Mouse (Mus musculus) 416B (cell line): ENCODE measurements around the gene Hoxb6.
A peak's percentile ranks its signal among the peaks of the same experiment; 100 is the strongest.

ENCODE experiments used
- DNase-seq: peaks from one replicate; pipeline ENCODE4 v3.0.0; 2011; ENCODE audit warnings: low read depth

The Hoxb6 gene

DNA sequence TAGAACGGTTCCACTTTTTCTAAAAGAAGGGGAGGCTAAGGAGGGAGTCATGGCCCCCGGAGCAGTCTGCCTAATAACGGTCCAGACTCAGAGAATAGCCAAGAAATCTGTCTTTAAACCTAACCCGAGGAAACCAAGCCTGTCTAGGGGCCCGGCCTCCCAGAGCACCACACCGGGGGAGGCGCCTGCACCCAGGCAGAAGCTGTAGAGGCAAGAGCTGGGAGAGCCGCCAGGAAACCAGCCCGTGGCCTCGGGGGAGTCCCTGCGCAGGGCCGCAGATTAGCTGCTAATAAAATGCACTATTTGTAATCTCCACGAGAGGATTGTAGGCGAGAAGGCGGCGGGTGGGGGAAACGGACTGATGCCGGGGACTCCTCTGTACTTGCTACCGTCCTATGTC, 22.4 kb upstream of the Hoxb6 start:
- DNase-seq: no peak

DNA sequence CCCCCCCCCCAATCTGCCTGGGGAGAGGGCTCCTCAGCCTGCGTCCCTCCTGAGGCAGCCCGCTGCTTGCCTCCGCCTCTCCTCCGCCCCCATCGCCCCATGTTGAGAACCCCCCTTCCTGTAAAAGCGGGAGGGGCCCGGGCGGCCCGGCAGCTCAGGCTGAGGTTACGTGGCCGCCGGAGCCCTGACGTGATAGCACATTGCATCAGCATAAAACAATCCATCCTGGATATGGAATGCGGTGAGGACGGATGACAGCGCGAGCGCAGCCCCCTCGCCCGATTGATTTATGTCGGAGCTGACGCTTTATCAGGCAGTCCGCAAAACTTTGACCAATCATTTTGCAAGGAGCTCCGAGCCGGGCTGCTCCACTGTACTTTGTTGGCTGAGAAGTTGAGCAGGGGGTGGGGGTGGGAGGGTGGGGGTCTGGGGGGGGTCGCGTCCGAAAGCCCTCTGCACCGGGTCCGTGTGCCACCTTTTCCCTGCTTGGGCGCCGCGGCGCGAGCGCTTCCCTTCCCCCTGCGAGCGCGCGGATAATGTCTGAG, 21.2 kb upstream of the Hoxb6 start, which contains the start of gene Hoxb9:
Gene Hoxb9 (plus strand): TSS at position 462 of the 545 bp plus-strand sequence.
- no peak for DNase-seq

DNA sequence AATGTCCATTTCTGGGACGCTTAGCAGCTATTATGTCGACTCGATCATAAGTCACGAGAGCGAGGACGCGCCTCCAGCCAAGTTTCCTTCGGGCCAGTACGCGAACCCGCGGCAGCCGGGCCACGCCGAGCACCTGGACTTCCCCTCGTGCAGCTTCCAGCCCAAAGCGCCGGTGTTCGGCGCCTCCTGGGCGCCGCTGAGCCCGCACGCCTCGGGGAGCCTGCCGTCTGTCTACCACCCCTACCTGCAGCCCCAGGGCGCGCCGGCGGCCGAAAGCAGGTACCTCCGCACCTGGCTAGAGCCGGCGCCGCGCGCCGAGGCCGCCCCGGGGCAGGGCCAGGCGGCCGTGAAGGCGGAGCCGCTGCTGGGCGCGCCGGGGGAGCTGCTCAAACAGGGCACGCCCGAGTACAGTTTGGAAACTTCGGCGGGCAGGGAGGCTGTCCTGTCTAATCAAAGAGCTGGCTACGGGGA, 20.7 kb upstream of the Hoxb6 start:
- DNase-seq: no peak

DNA sequence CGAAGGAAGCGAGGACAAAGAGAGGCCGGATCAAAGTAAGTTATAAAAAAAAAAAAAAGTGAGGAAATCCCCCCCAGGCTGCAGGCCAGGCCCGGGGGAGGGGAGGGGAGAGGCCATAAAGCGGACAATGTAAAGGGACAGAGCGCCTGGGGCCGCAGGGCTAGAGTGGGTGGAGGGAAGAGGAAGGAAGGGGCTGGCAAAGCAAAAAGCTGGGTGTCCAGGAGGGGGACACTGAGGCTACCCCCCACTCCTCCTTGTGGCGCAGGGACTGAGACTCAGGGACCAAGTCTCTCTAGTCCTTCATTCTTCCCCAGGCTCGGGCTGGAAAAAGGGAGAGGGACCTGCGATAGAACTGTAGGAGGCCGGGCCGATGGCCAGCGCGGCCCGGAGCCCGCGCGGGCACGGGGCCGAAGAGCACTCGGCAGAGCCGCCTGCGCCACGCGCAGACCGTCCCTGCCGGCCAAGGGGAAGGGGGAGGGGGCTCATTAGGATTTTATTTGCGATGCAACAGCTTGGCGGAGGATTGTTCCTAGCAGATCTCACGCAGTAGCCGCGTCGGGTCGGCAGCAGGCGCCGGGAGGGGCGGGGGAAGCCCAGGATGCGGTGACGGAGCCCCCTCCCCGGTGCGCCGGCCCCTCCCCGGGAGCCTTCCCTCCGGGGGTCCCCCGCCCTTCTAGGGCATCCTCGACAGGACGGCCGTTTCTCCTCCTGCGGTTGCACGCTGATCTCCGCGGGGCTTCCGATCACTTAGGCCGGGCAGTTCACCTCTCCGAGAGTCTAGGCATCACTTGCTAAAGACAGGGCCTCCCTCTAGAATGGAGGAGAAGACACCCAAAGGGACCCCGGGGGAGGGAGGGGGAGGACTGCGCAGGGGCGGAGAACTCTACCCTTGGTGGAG, 20.0 kb upstream of the Hoxb6 start:
- DNase-seq: no peak

DNA sequence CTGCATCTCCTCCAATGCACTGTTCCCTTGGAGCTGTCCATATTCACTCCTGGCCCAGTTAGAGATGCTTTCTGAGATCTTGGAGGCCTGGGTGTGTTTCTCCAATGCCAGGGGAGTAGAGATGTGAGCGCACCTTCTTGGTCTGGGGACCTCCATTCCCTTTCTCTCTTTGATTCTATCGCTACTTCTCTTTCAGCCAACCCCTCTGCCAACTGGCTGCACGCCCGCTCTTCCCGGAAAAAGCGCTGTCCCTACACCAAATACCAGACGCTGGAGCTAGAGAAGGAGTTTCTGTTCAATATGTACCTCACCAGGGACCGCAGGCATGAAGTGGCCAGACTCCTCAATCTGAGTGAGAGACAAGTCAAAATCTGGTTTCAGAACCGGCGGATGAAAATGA, 17.8 kb upstream of the Hoxb6 start:
- DNase-seq: no peak

DNA sequence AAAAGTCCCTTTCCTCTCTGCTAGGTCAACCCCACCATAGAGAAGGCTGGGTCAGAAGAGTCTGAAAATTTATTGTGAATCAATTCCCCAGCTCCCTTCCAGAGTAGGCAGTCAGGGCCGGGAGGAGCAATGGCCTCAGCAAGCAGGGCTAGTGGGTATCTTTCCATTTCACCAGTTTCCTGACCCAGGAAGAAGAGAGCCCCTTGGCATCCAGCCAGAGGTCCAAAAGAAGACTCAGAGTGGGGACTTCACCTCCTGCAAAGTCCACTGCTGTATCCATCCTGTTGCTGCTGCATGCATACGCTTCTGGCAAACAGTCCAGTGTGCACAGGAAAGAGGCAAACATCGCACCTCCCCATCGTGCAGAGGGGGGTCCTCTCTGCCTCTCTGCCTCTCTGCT, 16.4 kb upstream of the Hoxb6 start:
- no peak for DNase-seq

DNA sequence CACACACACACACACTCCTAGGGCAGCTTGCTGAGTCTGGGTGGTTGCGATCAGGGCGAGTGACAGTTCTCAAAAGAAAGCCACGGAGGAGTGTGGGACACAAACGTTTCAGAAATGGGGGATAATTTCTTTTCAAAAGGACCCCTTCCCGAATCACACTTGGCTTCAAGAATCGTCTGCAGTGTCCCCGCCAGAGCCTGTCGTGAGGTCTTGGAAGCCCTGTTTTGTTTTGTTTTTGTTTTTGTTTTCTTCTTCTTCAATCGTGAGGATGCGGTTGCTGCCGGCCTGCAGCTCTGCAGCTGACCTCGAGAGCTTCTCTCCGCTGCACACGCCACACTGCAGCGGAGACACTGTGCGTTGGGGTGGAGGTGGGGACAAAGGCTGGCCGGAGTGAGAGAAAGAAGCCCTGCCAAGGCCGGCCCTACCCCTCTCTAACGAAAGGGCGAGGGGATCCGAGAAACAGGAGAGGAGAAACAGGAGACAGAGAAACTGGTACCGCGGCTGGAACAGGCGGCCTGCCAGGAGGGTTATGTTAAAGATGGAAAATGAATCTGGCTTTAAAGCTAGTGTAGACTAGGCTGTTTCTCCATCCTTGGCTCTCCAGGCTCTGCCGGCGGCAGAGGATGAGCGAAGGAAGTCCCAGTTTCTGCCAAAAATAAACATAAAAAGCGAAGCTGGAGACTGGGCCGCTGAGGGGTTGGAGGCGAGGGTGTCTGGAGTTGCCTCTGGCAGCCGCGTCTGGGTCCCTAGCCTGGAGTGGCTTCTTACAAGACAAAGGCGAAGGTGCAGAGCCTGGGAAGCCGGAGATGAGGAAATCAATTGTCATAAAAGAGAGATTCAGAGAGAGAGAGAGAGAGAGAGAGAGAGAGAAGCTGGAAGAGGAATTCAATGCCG, 14.9 kb upstream of the Hoxb6 start:
- no peak for DNase-seq

DNA sequence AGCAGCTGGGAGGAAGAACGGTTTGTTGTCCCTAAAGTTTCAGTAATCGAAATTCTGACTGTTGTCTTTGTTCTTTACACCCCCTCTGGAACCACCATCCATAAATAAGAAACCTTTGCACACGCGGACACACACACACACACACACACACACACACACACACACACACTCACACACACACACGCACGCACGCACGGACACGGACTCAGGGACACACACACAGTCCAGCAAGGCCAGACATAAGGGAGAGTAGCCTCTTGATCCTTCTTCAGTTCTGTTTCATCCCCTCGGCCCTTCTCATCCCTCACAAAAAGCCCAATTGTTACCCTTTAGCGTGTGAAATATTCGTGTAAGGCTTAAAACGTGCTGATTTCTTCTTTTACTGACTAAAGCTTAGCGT, 14.0 kb upstream of the Hoxb6 start:
- DNase-seq: peak; percentile 6

DNA sequence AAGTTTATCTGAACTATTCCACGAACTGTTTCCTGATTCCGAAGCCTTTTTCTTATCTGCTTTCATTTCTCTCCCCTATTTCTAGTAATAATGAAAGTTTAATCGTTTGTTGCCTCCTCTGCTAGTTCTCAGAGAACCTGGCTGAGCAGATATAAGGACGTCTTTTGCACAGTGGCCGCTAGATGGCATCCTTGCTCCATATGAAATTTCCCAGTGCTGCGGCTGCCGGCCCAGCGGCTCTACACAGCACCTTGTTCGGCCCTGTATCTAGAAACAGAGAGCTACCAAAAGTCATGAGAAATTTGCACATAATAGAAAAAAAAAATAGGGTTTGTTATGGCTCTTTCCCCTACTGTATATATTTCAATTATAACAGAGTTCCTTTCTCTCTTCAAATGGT, 13.5 kb upstream of the Hoxb6 start:
- peak; percentile 78 for DNase-seq

DNA sequence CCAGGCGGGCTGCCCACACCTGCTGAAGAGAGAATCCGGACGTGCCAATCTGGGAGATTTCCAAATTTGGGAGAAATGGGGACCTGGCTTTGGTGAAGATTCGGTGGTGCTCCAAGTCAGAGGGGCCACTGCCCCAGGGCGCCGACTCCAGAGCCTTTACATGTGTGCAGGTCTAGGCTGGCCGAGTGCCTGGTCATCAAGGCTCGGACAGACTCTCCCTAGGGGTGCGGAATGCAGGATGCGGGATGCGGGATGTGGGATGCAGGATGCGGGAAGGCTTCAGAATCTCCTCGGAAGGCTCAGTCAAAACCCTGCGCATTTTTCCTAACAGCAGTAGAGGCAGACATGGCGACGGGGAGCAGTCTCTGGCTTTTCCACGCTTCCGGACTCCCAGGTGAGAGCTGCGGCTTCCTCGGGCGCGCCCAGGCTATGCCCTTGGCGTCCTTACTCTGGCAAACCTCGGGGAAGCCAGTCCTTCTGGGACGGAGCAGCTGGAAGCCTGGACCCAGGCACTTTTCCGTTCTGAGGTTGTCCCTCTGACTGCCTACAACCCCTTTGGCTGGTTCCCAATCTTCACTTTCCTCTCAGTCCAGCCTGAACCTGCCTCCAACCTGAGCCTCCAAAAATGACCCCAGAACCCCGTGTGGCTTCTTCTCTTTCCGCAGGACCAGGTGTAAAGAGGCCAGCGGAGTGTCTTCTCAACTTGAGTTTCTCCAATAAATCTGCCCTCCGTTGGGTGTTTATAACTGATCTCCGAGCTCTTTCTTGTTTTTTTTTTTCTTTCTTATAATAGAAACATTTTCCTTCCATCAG, 12.6 kb upstream of the Hoxb6 start:
- DNase-seq: no peak

DNA sequence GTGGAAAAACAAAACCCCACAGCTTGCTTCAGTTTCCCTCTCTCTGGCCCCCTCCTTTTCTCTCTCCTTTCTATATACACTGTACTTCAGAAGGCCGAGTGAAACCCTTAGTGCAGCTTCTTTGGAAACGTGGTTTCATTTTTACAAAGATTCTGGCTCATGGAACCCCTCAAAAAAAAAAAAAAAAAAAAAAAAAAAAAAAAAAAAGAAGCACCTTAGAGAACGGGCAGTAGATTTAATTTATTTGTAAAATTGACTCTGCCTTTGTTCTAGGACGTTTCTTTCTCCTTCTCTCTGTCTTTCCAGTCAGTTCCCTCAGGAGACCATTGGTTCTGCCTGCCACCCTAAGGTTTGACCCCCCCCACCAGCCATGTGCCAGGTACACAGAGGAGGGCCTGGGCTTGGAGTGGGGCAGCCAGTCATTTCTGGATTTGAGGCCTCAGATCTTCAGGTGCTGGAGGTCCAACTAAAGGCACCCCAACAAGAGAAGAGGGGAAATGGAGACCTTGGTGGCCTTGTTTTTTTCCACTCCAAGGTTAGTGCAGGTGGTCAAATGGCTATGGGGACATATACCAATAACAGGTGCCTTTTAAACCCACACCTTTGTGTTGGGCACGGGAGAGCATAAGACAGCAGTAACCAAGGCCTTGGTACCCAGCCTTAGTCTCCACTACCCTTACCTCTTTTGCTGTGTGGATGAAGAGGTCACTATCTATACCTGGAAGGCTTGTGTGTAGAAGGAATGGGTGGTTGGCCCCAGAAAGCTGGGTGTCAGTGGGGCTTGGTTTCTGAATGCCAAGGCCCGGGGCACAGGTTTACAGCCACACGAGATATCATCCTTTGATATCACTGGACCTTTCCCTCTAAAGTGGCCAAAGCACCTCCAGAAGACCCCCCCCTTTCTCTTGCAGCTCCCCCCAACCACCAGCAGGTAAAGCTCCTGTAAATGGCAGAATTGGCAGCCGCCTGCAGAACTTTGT, 11.6 kb upstream of the Hoxb6 start:
- no peak for DNase-seq

DNA sequence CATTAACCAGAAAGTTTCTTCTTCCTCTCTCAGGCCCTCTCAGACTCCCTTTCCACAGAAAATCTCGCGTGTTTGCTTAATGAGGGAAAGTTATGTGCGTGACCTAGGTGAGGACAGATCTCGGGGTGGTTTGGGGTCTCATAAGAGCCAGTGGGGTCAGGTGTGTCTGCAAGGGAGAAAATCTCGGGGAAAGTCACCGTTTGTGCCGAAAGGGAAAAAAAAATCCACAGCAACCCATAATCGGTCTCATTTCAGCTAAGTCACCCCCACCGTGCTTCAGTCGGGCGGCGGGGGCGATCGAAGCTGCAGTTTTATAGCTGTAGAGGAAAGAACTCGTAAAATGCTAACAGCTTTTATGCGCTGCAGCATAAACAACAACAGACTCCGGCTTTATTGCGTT, 10.9 kb upstream of the Hoxb6 start:
- no peak for DNase-seq

DNA sequence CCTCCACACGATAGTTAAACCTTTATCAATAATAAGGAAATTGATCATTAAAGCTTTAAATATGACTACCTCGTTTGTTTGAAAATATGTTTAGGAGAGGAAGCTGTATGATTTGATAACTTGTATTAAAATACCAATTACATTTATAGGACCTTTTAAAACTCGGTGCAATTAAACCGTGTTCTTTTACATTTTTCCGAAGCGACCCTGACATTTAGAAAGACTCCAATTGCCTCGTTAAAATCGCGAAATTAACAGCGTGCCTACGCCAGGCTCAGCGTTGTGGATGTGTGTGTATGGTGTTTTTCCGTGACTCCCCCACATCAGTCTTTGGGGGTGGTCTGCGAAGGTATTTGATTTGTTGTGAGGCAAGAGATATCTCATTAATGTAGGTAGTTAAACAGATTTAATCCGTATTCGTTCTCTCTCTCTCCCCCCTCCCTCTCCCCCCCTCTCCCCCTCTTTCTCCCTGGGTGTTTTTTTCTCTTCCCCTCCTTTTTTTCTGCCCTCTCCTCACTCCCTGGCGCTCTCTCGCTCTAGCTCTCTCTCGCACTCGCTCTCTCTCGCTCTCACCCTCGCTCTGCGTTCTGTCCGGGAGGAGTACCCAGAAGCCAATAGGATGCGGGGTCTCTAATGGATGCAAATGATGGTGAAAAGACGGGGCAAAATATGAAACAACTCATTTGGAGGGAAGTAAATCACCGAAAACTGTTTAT, 10.3 kb upstream of the Hoxb6 start, which contains the start of gene Hoxb8:
Gene Hoxb8 (plus strand): TSS at position 51 of the 716 bp plus-strand sequence.
- DNase-seq: no peak

DNA sequence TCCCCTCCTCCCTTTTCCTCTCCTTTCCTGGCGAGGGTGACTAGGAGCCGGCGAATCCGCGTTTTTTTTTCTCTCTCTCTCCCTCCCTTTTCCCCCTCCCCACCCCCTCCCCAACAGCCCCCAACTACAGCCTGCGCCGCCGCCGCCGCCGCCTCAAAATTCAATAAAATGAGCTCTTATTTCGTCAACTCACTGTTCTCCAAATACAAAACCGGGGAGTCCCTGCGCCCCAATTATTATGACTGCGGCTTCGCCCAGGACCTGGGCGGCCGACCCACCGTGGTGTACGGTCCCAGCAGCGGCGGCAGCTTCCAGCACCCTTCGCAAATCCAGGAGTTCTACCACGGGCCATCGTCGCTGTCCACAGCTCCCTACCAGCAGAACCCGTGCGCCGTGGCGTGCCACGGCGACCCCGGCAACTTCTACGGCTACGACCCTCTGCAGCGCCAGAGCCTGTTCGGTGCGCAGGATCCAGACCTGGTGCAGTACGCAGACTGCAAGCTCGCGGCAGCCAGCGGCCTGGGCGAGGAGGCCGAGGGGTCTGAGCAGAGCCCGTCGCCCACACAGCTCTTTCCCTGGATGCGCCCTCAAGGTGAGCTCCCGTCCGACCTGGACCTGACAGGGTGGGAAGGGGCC, 9.4 kb upstream of the Hoxb6 start:
- DNase-seq: no peak

DNA sequence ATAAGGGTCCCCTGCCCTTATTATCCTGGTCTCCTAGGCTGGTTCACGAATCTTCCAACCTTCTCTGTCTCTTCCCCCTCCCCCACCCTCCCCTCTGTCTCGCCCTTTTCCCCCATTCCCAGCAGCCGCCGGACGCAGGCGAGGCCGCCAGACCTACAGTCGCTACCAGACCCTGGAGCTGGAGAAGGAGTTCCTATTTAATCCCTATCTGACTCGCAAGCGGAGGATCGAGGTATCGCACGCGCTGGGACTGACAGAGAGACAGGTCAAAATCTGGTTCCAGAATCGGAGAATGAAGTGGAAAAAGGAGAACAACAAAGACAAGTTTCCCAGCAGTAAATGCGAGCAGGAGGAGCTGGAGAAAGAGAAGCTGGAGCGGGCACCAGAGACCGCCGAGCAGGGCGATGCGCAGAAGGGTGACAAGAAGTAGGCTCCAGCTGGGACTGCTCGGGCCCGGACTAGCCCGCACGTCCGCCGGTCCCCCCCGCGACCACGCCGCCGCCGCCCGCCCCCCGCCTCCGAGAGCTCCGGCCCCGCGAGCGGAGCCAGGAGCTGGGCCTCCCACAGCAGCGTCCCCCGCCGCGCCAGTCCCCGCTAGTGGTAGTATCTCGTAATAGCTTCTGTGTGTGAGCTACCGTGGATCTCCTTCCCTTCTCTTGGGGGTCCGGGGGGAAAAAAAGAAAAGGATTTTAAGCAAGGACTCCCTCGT, 8.1 kb upstream of the Hoxb6 start:
- no peak for DNase-seq

DNA sequence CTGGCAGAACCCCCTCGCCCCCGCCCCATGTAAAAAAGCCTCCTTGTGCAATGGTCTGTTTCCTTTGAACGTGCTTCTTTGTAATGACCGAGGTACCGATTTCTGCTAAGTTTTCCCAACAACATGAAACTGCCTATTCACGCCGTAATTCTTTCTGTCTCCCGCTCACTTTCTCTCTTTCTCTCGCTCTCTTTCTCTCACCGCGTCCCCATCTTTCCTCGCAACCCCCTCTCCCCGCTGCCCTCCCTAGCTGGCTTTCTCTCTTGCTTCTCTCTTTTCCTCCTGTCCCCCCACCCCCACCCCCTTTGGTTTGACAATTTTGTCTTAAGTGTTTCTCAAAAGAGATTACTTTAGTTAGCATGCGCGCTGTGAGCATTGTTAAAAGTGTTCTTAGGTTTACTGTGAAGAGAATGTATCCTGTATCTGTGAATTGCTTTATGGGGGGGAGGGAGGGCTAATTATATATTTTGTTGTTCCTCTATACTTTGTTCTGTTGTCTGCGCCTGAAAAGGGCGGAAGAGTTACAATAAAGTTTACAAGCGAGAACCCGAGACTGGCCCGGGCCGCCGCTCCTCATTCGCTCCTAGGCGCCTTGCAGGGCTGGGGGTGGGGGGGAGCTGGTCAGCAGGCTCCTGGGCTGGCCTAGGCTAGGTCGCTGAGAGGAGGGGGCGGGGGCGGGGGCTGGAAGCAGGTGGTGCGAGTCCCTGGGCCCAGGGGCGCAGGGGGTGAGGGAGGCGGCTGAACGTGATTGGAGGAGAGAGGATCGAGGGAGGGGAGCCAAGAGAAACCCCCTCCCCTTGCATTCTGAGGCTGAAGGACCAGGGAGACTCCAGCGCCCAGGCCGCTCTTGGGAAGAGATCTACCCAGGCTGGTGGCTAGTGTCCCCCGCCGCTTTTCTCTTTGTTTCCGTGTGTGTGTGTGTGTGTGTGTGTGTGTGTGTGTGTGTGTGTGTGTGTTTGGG, 7.2 kb upstream of the Hoxb6 start:
- DNase-seq: no peak
